Mouse (Mus musculus): ENCODE measurements at regions not wholly inside any gene's neighbourhood (a gene's known extent, or its start where the extent isn't known, plus 50 kb on each side); places are given as distances from the start of the nearest gene placed in this dataset.

DNA sequence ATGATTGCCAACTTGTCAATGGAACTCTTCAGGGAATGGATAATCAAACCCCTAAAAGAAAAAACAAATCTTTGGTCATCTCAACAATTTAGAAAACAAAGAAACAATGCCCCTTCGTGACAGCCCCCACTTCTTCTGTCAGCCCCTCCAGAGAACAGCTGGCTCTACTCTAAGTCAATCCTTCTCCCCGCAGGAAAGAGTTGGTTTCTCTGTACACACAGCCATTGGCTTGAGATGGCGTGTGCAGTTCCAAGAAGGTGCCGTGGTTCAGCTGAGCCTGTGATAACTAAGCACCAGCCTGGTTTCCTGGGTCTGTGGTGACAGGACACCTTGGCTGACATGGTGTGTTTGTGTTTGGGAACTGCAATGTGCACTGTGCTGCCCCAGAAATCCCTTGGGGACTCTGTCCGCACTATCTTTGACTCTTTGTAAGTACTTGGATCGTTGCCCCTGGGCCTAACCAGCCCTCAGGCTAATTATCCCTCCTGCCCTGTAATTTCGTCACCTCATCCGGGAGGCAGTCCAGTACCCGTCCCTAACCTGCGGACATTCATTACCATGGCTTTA, 253.8 kb upstream of the Kazn start:
- DNase-seq (ENCODE audit: low read depth in 1 of 2, low spot score in 2 of 2), result no peak
- Histone ChIP-seq H3K4me3 (ENCODE audit: extremely low read depth, insufficient read depth, insufficient read length) (no peak overlapping the region), H3K4me1 (ENCODE audit: control insufficient read depth, insufficient read depth, insufficient read length) (no peaks in the 10 kb centered on the region), H3K36me3 (ENCODE audit: control insufficient read depth, insufficient read depth, low read length) (no peaks in the 10 kb centered on the region), H3K27me3 (ENCODE audit: control insufficient read depth, insufficient read depth, low read length) (no peaks in the 10 kb centered on the region), H3K27ac (ENCODE audit: insufficient read depth, low read length) (no peak overlapping the region)
- WGBS, result 82% methylated on average over 10 of the region's 10 CpGs
- no peak for TF ChIP-seq POLR2A (IDR thresholded peaks at IDR 0.05; ENCODE audit: low read depth, low read length)
- TF ChIP-seq CTCF (IDR thresholded peaks at IDR 0.05; ENCODE audit: extremely low read depth, insufficient read depth, insufficient read length, insufficient replicate concordance), result no peak

DNA sequence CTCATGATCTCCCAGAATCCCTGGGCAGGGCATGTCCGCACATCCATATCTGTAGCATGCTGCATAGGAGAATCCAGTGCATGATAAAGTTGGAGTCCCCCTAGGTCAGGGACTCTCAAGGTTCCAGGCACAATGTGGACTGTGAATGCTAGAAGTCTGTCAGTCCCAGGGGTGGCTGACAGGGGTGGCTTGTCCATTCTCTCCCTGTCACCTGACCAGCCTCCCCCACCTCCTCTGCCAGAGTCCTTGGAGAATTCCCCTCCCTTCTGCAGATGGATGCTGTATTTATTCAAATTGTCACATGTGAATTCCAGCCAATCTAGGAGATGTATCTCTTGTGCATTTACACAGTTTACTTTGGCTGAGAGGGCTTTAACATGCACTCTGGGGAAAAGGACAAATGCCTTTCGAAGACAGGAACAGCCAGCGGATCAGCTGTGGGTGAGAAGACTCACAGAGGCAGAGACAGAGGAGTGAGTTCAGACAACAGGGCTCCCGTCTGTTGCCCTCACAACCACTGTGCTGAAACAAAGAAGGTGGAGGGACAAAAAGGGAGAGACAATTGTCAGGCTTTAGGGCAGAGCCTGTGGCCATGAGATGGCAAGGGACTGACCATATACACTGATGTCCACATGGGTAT, 246.7 kb upstream of the Kazn start:
- Histone ChIP-seq H3K36me3 (ENCODE audit: control insufficient read depth, insufficient read depth, low read length) (no peaks in the 10 kb centered on the region), H3K27ac (ENCODE audit: insufficient read depth, low read length) (no peak overlapping the region), H3K27me3 (ENCODE audit: control insufficient read depth, insufficient read depth, low read length) (no peaks in the 10 kb centered on the region), H3K4me1 (ENCODE audit: control insufficient read depth, insufficient read depth, insufficient read length) (no peaks in the 10 kb centered on the region), H3K4me3 (ENCODE audit: extremely low read depth, insufficient read depth, insufficient read length) (no peak overlapping the region)
- no peak for DNase-seq (ENCODE audit: low read depth in 1 of 2, low spot score in 2 of 2)
- 82% methylated on average over 4 of the region's 4 CpGs for WGBS
- TF ChIP-seq CTCF (IDR thresholded peaks at IDR 0.05; ENCODE audit: extremely low read depth, insufficient read depth, insufficient read length, insufficient replicate concordance), result no peak
- TF ChIP-seq POLR2A (IDR thresholded peaks at IDR 0.05; ENCODE audit: low read depth, low read length), result no peak

DNA sequence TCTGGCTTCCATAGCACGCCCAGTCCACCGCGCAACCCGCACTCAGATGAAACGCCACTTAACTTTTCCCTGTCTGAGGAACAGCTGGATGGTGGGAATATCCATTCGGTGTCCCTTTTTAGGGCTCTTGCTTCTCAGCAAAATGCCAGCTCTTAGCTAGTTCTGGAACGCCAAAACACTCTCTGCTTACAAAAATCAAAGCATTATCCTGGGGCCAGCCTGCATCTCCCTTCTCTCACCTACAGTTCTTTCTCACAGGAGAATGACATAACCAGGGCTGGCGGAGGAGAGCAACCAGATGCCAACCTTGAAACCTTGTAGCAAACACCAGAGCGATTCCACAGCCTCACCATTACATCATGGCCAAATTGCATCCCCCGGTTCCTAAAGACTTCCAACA, 236.4 kb upstream of the Kazn start:
- DNase-seq (ENCODE audit: low read depth in 1 of 2, low spot score in 2 of 2), result no peak
- WGBS, result 80% methylated on average over 10 of the region's 10 CpGs
- Histone ChIP-seq H3K4me1 (ENCODE audit: control insufficient read depth, insufficient read depth, insufficient read length) (no peaks in the 10 kb centered on the region), H3K27ac (ENCODE audit: insufficient read depth, low read length) (no peak overlapping the region), H3K27me3 (ENCODE audit: control insufficient read depth, insufficient read depth, low read length) (no peaks in the 10 kb centered on the region), H3K4me3 (ENCODE audit: extremely low read depth, insufficient read depth, insufficient read length) (no peak overlapping the region), H3K36me3 (ENCODE audit: control insufficient read depth, insufficient read depth, low read length) (no peaks in the 10 kb centered on the region)
- TF ChIP-seq CTCF (IDR thresholded peaks at IDR 0.05; ENCODE audit: extremely low read depth, insufficient read depth, insufficient read length, insufficient replicate concordance) (no peak), POLR2A (IDR thresholded peaks at IDR 0.05; ENCODE audit: low read depth, low read length) (no peak)

DNA sequence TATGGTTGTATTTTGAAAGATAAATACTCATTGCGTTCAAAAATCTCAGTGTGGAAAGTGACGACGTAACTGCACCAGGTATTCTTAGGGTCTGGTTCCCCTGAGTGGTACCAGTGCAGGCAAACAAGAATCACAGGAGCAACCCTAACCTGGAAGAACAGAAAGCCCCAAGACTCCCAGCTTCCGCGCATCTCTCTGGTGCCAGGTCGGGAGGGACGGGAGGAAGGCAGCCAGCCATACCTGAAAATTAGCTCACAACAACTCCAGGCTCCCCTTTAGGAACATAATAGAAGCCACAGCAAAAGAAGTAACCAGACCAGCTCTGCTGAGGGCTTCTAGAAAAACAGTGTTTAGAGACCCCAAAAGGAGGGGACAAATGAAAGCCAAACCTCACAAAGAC, 235.4 kb upstream of the Kazn start:
- no peak for DNase-seq (ENCODE audit: low read depth in 1 of 2, low spot score in 2 of 2)
- Histone ChIP-seq H3K4me1 (ENCODE audit: control insufficient read depth, insufficient read depth, insufficient read length) (no peaks in the 10 kb centered on the region), H3K27ac (ENCODE audit: insufficient read depth, low read length) (no peak overlapping the region), H3K4me3 (ENCODE audit: extremely low read depth, insufficient read depth, insufficient read length) (no peak overlapping the region), H3K36me3 (ENCODE audit: control insufficient read depth, insufficient read depth, low read length) (no peaks in the 10 kb centered on the region), H3K27me3 (ENCODE audit: control insufficient read depth, insufficient read depth, low read length) (no peaks in the 10 kb centered on the region)
- no peak for TF ChIP-seq CTCF (IDR thresholded peaks at IDR 0.05; ENCODE audit: extremely low read depth, insufficient read depth, insufficient read length, insufficient replicate concordance)
- TF ChIP-seq POLR2A (IDR thresholded peaks at IDR 0.05; ENCODE audit: low read depth, low read length), result no peak
- 88% methylated on average over 7 of the region's 7 CpGs for WGBS

DNA sequence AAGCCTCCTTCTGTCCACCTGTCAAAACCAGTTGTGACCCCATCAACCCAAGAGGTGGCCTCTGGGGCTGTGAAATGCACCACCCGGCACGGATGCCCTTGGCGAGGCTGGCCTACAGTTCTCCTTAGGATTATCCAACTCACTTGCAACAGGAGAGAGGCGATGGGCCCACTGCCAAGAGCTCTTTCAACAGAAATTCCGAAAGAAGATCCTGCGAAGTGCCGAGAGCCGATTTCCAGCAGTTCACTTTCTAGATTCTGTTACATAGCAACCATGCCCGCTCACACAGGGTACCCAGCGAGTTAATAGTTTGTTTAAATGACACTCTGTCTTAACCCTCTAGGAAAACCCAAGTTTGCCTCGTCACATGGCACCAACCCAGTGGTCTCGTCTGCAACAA, 234.8 kb upstream of the Kazn start:
- TF ChIP-seq CTCF (IDR thresholded peaks at IDR 0.05; ENCODE audit: extremely low read depth, insufficient read depth, insufficient read length, insufficient replicate concordance) (no peak), POLR2A (IDR thresholded peaks at IDR 0.05; ENCODE audit: low read depth, low read length) (no peak)

DNA sequence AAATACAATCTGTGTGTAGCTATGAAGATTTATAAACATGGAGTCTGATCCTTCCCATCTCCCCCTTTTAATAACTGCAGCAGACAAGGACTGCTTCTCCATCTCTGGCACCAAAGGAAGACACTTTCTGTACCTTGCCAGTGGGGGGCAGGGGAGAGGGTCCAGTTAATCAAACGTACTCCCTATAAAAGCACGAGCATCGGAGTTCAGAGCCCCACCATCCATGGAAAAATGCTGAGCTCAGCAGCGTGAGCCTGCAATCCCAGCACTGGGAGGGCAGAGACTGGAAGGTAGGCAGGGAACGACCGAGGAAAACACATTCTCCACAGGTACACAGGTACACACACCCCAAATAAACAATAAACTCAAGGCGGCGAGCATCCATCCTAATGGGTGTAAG, 234.1 kb upstream of the Kazn start:
- Histone ChIP-seq H3K4me1 (ENCODE audit: control insufficient read depth, insufficient read depth, insufficient read length) (no peaks in the 10 kb centered on the region), H3K4me3 (ENCODE audit: extremely low read depth, insufficient read depth, insufficient read length) (no peak overlapping the region), H3K36me3 (ENCODE audit: control insufficient read depth, insufficient read depth, low read length) (no peaks in the 10 kb centered on the region), H3K27ac (ENCODE audit: insufficient read depth, low read length) (no peak overlapping the region), H3K27me3 (ENCODE audit: control insufficient read depth, insufficient read depth, low read length) (no peaks in the 10 kb centered on the region)
- 81% methylated on average over 8 of the region's 8 CpGs for WGBS
- no peak for DNase-seq (ENCODE audit: low read depth in 1 of 2, low spot score in 2 of 2)
- TF ChIP-seq POLR2A (IDR thresholded peaks at IDR 0.05; ENCODE audit: low read depth, low read length) (no peak), CTCF (IDR thresholded peaks at IDR 0.05; ENCODE audit: extremely low read depth, insufficient read depth, insufficient read length, insufficient replicate concordance) (no peak)

More for the DNA sequence above, 234.8 kb upstream of the Kazn start:
- Histone ChIP-seq H3K4me3 (ENCODE audit: extremely low read depth, insufficient read depth, insufficient read length) (no peak overlapping the region), H3K27me3 (ENCODE audit: control insufficient read depth, insufficient read depth, low read length) (no peaks in the 10 kb centered on the region), H3K4me1 (ENCODE audit: control insufficient read depth, insufficient read depth, insufficient read length) (no peaks in the 10 kb centered on the region), H3K36me3 (ENCODE audit: control insufficient read depth, insufficient read depth, low read length) (no peaks in the 10 kb centered on the region), H3K27ac (ENCODE audit: insufficient read depth, low read length) (no peak overlapping the region)
- no peak for DNase-seq (ENCODE audit: low read depth in 1 of 2, low spot score in 2 of 2)
- WGBS, result 86% methylated on average over 12 of the region's 12 CpGs

DNA sequence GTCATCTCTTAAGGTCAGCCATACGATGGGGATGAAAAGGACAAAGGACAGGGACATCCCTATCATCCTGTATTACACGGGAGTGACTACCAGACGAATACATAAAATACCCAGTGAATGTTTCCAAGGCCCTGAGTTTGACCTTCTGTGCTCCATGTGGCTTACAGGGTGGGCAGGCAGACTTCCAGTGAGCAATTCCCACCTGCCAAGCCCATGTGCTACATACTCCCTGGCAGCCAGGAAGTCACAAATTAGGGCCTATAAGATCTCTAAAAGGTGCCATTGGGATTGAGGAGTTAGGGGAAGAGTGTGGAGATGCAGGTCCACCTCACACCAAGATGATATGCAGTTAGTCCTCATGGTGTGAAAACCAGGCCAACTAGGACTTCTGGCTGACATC, 233.1 kb upstream of the Kazn start:
- H3K4me3 ChIP-seq (ENCODE audit: extremely low read depth, insufficient read depth, insufficient read length), result no peak overlapping the region
- H3K4me1 ChIP-seq (ENCODE audit: control insufficient read depth, insufficient read depth, insufficient read length), result no peaks in the 10 kb centered on the region
- no peaks in the 10 kb centered on the region for H3K27me3 ChIP-seq (ENCODE audit: control insufficient read depth, insufficient read depth, low read length)
- H3K27ac ChIP-seq (ENCODE audit: insufficient read depth, low read length), result no peak overlapping the region
- no peaks in the 10 kb centered on the region for H3K36me3 ChIP-seq (ENCODE audit: control insufficient read depth, insufficient read depth, low read length)
- DNase-seq (ENCODE audit: low read depth in 1 of 2, low spot score in 2 of 2), result no peak
- WGBS, result 81% methylated on average over 3 of the region's 3 CpGs
- no peak for TF ChIP-seq CTCF (IDR thresholded peaks at IDR 0.05; ENCODE audit: extremely low read depth, insufficient read depth, insufficient read length, insufficient replicate concordance)
- TF ChIP-seq POLR2A (IDR thresholded peaks at IDR 0.05; ENCODE audit: low read depth, low read length), result no peak
